Mouse (Mus musculus): ENCODE data around the gene Phc3.

GRCm38 (mm10) chr3:30863712-30864435, 105.3 kb downstream of the Phc3 start:
- TF ChIP-seq CTCF (IDR thresholded peaks at IDR 0.05; ENCODE audit: low read depth), result no peak
- TF ChIP-seq EP300 (IDR thresholded peaks at IDR 0.05; ENCODE audit: low read depth), result no peak
